Mouse (Mus musculus) bone marrow, adult 2 months (tissue): Measurements from ENCODE around the gene Pten.

ENCODE experiments used
- CTCF ChIP-seq: fragments of 200-500 bp; IDR thresholded peaks from 2 replicates; pipeline ENCODE4 v1.5.1; 2011; ENCODE audit warnings: low read length, control low read depth; ENCODE audit not compliant: control insufficient read depth, insufficient read depth
- POLR2A ChIP-seq: fragments of 200-500 bp; IDR thresholded peaks from 2 replicates; pipeline ENCODE4 v1.6.1; 2011; ENCODE audit warnings: low read depth, mild to moderate bottlenecking, control low read depth, low read length, borderline replicate concordance; ENCODE audit not compliant: control insufficient read depth

GRCm38 (mm10) chr19:32710288-32710687 lies 47.0 kb upstream of the Pten start:
- TF ChIP-seq POLR2A: no peak
- no peak for TF ChIP-seq CTCF
